Mouse (Mus musculus): ENCODE results near the gene 6430531B16Rik. TPM values are rescaled to one million over a fixed set of nuclear protein-coding genes. Genes with fewer than 3 reads are reported as not detected.

6430531B16Rik gene
- polyA plus RNA-seq, 1 experiment from 2014 or later, result 0.49 TPM

DNA sequence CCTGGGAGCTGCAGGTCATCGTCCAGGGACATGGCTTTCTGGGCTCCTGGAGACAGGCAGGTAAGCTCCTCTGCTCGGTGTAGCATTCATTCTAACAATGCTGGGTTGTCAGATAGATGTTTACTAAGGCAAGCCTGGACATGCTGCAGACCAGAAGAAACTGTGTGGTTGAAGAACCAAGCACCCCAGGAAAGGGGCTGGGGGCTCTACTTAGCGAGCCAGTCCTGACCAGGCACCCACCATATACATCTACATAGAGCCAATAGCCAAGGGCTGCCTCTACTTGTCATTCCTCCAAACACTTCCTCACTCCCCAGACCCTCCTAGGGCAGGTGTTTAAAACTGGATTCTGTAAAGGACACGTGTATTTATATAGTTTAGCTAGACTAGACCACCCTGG is 15.6 kb upstream of the 6430531B16Rik start:
- Histone ChIP-seq H3K36me3 (ENCODE audit: control insufficient read depth, insufficient read depth, low read length) (peaks cover 37% of the 10 kb centered on the region), H3K9ac (replicated peaks; ENCODE audit: low read depth, low read length) (no peak overlapping the region), H3K27ac (ENCODE audit: low read length) (no peak overlapping the region), H3K4me2 (replicated peaks; ENCODE audit: low read depth, low read length) (no peak overlapping the region), H3K4me3 (ENCODE audit: low read depth, low read length) (no peak overlapping the region), H3K4me1 (ENCODE audit: control insufficient read depth, insufficient read depth, low read length) (no peaks in the 10 kb centered on the region), H3K9me3 (ENCODE audit: control insufficient read depth, low read depth, low read length) (no peaks in the 10 kb centered on the region), H3K27me3 (ENCODE audit: control insufficient read depth, insufficient read depth, low read length) (no peaks in the 10 kb centered on the region)
- ATAC-seq (ENCODE audit: insufficient number of reproducible peaks, insufficient read depth, low FRiP score, low read depth), result no peak
- WGBS, result 62% methylated on average over 4 of the region's 4 CpGs

DNA sequence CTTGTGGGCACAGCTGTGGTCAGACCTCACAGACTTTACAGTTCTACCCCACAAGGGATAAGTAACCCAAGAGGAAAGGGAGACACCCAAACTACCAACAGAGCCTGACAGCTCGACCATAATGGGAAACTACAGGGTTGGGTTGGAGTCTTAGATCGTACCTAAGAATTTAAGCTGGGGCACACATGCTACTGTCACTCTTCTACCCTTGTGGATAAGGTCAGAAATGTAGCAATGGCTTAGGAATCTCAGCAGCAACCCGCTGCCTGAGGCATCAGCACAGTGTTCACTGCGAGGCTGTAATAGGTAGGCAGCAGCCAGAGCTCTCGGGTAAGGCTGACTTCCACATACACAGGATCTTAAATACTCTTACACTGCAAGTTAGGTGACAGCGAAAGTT is 15.0 kb upstream of the 6430531B16Rik start:
- H3K4me2 ChIP-seq (replicated peaks; ENCODE audit: low read depth, low read length), result no peak overlapping the region
- no peaks in the 10 kb centered on the region for H3K9me3 ChIP-seq (ENCODE audit: control insufficient read depth, low read depth, low read length)
- H3K36me3 ChIP-seq (ENCODE audit: control insufficient read depth, insufficient read depth, low read length), result peaks cover 31% of the 10 kb centered on the region
- ATAC-seq (ENCODE audit: insufficient number of reproducible peaks, insufficient read depth, low FRiP score, low read depth), result no peak
- H3K27me3 ChIP-seq (ENCODE audit: control insufficient read depth, insufficient read depth, low read length), result no peaks in the 10 kb centered on the region
- no peaks in the 10 kb centered on the region for H3K4me1 ChIP-seq (ENCODE audit: control insufficient read depth, insufficient read depth, low read length)
- 88% methylated on average over 6 of the region's 6 CpGs for WGBS
- no peak overlapping the region for H3K4me3 ChIP-seq (ENCODE audit: low read depth, low read length)
- no peak overlapping the region for H3K27ac ChIP-seq (ENCODE audit: low read length)
- no peak overlapping the region for H3K9ac ChIP-seq (replicated peaks; ENCODE audit: low read depth, low read length)

DNA sequence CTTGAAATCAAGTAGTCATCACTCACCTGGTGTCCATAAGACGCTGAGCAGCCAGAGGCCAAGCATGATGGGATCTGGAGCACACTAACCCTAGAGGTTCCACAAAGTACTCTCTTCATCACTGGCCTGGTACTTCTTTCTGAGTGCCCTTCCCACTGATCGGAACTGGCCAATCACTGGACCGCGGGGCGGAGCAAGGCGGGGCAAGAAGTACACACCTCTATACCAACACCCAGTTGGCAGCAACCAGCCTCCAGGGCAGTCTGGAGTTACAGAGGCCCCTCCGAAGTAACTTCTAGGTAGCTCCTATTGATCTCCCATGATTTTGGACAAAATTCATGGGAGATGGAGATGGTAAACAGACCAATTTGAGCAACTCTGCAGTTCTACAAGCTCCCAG is 13.9 kb upstream of the 6430531B16Rik start, which contains the start of gene Adam8:
TSS of gene Adam8 (minus strand) at position 157 of the 400 bp plus-strand sequence.
- no peak within 1 kb of the TSS for H3K9ac ChIP-seq (replicated peaks; ENCODE audit: low read depth, low read length)
- no peaks in the 10 kb centered on the region for H3K9me3 ChIP-seq (ENCODE audit: control insufficient read depth, low read depth, low read length)
- peaks cover 23% of the 10 kb centered on the region; the same call in 1 of the 2 replicates for H3K36me3 ChIP-seq (ENCODE audit: control insufficient read depth, insufficient read depth, low read length)
- no peak within 1 kb of the TSS for H3K4me3 ChIP-seq (ENCODE audit: low read depth, low read length)
- ATAC-seq (ENCODE audit: insufficient number of reproducible peaks, insufficient read depth, low FRiP score, low read depth), result peak; percentile 66
- no peaks in the 10 kb centered on the region for H3K4me1 ChIP-seq (ENCODE audit: control insufficient read depth, insufficient read depth, low read length)
- H3K27me3 ChIP-seq (ENCODE audit: control insufficient read depth, insufficient read depth, low read length), result no peaks in the 10 kb centered on the region
- WGBS, result 24% methylated on average over 7 of the region's 7 CpGs
- H3K27ac ChIP-seq (ENCODE audit: low read length), result no peak within 1 kb of the TSS
- no peak within 1 kb of the TSS for H3K4me2 ChIP-seq (replicated peaks; ENCODE audit: low read depth, low read length)

DNA sequence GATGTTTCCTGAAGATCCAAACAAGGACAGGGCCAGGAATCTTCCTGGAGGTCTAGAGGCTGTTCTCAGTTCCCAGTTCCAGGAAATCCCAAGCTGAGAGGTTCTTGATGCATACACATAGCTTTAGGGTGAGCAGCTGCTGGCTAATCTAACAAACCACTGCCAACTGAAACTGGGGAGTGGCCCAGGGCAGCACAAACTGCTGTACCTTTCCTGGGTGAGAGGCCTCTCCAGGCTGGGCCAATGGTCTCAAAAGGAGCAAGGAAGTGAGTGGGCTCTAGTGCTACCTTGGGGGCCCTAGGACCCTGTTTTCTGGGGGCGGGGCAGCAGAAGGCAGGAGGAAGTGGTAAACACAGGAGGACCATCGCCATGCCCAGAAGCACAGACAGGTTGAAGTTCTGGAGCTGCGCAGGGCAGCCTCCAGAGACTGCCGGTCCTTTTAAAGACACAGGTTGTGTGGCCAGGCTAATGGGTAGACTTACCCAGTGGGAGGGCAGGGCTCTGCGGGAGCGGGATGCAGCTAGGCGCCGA is 12.4 kb upstream of the 6430531B16Rik start:
- H3K4me2 ChIP-seq (replicated peaks; ENCODE audit: low read depth, low read length), result no peak overlapping the region
- no peak overlapping the region for H3K9ac ChIP-seq (replicated peaks; ENCODE audit: low read depth, low read length)
- H3K27ac ChIP-seq (ENCODE audit: low read length), result no peak overlapping the region
- H3K36me3 ChIP-seq (ENCODE audit: control insufficient read depth, insufficient read depth, low read length), result peaks cover 8% of the 10 kb centered on the region; the same call in 1 of the 2 replicates
- H3K27me3 ChIP-seq (ENCODE audit: control insufficient read depth, insufficient read depth, low read length), result no peaks in the 10 kb centered on the region
- H3K4me3 ChIP-seq (ENCODE audit: low read depth, low read length), result no peak overlapping the region
- no peaks in the 10 kb centered on the region for H3K9me3 ChIP-seq (ENCODE audit: control insufficient read depth, low read depth, low read length)
- H3K4me1 ChIP-seq (ENCODE audit: control insufficient read depth, insufficient read depth, low read length), result no peaks in the 10 kb centered on the region
- ATAC-seq (ENCODE audit: insufficient number of reproducible peaks, insufficient read depth, low FRiP score, low read depth), result no peak
- WGBS, result 67% methylated on average over 8 of the region's 8 CpGs

DNA sequence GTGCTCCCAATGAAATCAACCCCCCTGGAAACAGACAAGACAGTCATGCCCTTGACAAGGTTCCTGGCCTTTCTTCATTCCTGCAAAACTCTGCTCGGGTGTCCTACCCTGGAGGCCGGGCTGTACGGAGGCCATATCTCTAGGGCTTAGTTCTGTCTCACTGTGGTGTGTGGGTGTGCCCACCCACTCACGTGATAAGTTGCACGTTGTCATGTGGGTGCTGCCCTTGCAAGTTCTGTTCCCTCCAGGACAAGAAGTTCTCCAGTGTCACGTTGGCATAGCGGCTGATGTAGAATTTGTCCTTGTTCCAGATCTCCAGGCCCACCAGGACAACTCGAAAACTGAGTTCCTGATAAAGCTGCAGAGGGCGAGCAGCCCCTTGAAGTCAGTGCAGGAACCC is 9.7 kb upstream of the 6430531B16Rik start:
- H3K9ac ChIP-seq (replicated peaks; ENCODE audit: low read depth, low read length), result no peak overlapping the region
- no peaks in the 10 kb centered on the region for H3K36me3 ChIP-seq (ENCODE audit: control insufficient read depth, insufficient read depth, low read length)
- 84% methylated on average over 9 of the region's 9 CpGs for WGBS
- no peaks in the 10 kb centered on the region for H3K9me3 ChIP-seq (ENCODE audit: control insufficient read depth, low read depth, low read length)
- H3K4me1 ChIP-seq (ENCODE audit: control insufficient read depth, insufficient read depth, low read length), result no peaks in the 10 kb centered on the region
- no peaks in the 10 kb centered on the region for H3K27me3 ChIP-seq (ENCODE audit: control insufficient read depth, insufficient read depth, low read length)
- no peak overlapping the region for H3K4me2 ChIP-seq (replicated peaks; ENCODE audit: low read depth, low read length)
- no peak for ATAC-seq (ENCODE audit: insufficient number of reproducible peaks, insufficient read depth, low FRiP score, low read depth)
- H3K27ac ChIP-seq (ENCODE audit: low read length), result no peak overlapping the region
- H3K4me3 ChIP-seq (ENCODE audit: low read depth, low read length), result no peak overlapping the region

DNA sequence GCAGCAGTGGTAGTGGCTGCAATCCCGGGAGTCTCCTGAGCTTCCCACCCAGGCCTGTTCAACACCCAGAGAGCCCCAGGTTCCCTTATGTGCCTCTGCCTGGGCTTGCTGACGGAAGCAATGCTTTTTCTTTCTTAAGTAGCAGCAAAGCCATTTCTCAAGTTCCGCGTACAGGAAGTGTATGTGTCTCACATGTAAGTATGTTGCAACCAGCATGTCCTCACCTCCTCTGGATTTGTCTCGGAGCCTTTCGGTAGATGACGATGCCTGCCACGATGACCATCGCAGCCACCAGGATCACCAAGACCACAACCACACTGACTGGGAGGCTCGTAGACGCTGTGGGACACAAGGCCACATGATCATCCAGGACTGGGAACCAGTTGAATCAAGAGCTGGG is 6.0 kb upstream of the 6430531B16Rik start:
- no peak overlapping the region for H3K4me3 ChIP-seq (ENCODE audit: low read depth, low read length)
- no peaks in the 10 kb centered on the region for H3K9me3 ChIP-seq (ENCODE audit: control insufficient read depth, low read depth, low read length)
- H3K27ac ChIP-seq (ENCODE audit: low read length), result no peak overlapping the region
- no peaks in the 10 kb centered on the region for H3K36me3 ChIP-seq (ENCODE audit: control insufficient read depth, insufficient read depth, low read length)
- no peaks in the 10 kb centered on the region for H3K4me1 ChIP-seq (ENCODE audit: control insufficient read depth, insufficient read depth, low read length)
- no peak overlapping the region for H3K9ac ChIP-seq (replicated peaks; ENCODE audit: low read depth, low read length)
- ATAC-seq (ENCODE audit: insufficient number of reproducible peaks, insufficient read depth, low FRiP score, low read depth), result no peak
- H3K27me3 ChIP-seq (ENCODE audit: control insufficient read depth, insufficient read depth, low read length), result no peaks in the 10 kb centered on the region
- no peak overlapping the region for H3K4me2 ChIP-seq (replicated peaks; ENCODE audit: low read depth, low read length)
- WGBS, result 89% methylated on average over 11 of the region's 11 CpGs

DNA sequence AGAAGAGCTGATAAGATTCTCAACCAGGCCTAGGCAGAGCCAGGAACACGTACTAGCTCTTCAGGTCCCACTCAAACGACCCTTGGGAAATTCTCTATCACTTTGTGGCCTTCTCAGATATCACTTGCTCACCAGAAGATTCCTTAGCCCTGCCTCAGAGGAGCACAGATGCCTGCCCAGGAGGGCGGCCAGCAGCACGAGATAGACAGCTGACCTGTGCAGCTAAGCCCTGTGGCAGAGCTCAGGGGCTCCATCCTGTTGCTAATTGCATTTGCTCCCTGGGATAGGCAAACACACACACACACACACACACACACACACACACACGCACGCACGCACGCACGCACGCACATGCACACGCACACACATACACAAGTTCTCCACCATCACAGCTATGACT is 3.5 kb upstream of the 6430531B16Rik start:
- H3K4me3 ChIP-seq (ENCODE audit: low read depth, low read length), result no peak overlapping the region
- no peaks in the 10 kb centered on the region for H3K9me3 ChIP-seq (ENCODE audit: control insufficient read depth, low read depth, low read length)
- H3K27me3 ChIP-seq (ENCODE audit: control insufficient read depth, insufficient read depth, low read length), result no peaks in the 10 kb centered on the region
- no peak overlapping the region for H3K27ac ChIP-seq (ENCODE audit: low read length)
- H3K9ac ChIP-seq (replicated peaks; ENCODE audit: low read depth, low read length), result no peak overlapping the region
- H3K36me3 ChIP-seq (ENCODE audit: control insufficient read depth, insufficient read depth, low read length), result no peaks in the 10 kb centered on the region
- H3K4me1 ChIP-seq (ENCODE audit: control insufficient read depth, insufficient read depth, low read length), result no peaks in the 10 kb centered on the region
- no peak overlapping the region for H3K4me2 ChIP-seq (replicated peaks; ENCODE audit: low read depth, low read length)
- WGBS, result 82% methylated on average over 11 of the region's 11 CpGs
- no peak for ATAC-seq (ENCODE audit: insufficient number of reproducible peaks, insufficient read depth, low FRiP score, low read depth)

DNA sequence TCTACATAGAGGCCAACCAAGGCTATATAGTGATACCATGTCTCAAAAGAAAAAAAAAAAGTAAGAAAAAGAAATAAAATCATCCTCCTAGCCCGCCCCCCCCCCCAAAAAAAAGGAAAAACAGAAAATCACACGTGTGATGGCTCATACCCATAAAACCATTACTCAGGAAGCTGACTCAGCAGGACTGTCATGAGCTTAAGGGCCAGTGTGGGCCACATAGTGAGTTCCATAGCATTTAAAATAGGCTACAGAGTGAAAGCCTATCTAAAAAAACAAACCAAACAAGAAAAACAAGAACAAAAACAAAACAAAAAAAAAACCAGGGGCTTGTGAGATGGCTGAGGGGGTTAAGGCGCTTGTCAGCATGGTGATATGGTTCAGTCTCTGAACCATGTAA is 2.2 kb upstream of the 6430531B16Rik start:
- Histone ChIP-seq H3K4me1 (ENCODE audit: control insufficient read depth, insufficient read depth, low read length) (no peaks in the 10 kb centered on the region), H3K4me3 (ENCODE audit: low read depth, low read length) (no peak overlapping the region), H3K27ac (ENCODE audit: low read length) (no peak overlapping the region), H3K9ac (replicated peaks; ENCODE audit: low read depth, low read length) (no peak overlapping the region), H3K4me2 (replicated peaks; ENCODE audit: low read depth, low read length) (no peak overlapping the region), H3K9me3 (ENCODE audit: control insufficient read depth, low read depth, low read length) (no peaks in the 10 kb centered on the region), H3K27me3 (ENCODE audit: control insufficient read depth, insufficient read depth, low read length) (no peaks in the 10 kb centered on the region), H3K36me3 (ENCODE audit: control insufficient read depth, insufficient read depth, low read length) (no peaks in the 10 kb centered on the region)
- no peak for ATAC-seq (ENCODE audit: insufficient number of reproducible peaks, insufficient read depth, low FRiP score, low read depth)
- 55% methylated on average over 3 of the region's 3 CpGs for WGBS

Data from stomach, embryonic 14.5 days (tissue).